Mouse (Mus musculus): Measurements from ENCODE around the gene Lars2.

Lars2 gene

DNA sequence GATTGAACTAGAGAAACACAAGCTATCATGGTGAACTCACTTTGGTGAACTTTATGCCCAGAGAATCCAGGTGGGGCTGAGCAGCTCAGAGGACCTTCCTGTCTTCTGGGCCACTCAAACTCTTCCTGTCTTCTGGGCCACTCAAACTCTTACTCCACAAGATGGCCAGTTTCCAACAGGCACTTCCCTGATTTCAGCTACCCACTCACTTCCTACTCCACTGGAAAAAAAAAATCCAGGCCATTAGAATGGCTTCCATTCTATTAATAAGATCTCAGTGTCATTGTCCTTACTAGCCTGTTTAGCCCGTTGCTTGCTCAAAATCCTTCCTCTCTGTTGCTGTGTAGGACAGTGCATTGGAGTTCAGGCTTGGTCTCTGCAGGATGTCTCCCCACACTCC is 108.8 kb downstream of the Lars2 start:
- DNase-seq (ENCODE audit: low spot score), result no peak

- peak; percentile 65 for DNase-seq (ENCODE audit: low spot score)
Observed at GRCm38 (mm10) chr9:123478031-123478585, 111.4 kb downstream of the Lars2 start.

GRCm38 (mm10) chr9:123478586-123479195 is 112.0 kb downstream of the Lars2 start, which contains the start of gene Limd1:
Gene Limd1, plus strand, starts transcription at chr9:123478706.
- peak; percentile 76 for DNase-seq (ENCODE audit: low spot score)

- peak; percentile 16 for DNase-seq (ENCODE audit: low spot score)
Observed at GRCm38 (mm10) chr9:123479196-123479669, 112.5 kb downstream of the Lars2 start.

DNA sequence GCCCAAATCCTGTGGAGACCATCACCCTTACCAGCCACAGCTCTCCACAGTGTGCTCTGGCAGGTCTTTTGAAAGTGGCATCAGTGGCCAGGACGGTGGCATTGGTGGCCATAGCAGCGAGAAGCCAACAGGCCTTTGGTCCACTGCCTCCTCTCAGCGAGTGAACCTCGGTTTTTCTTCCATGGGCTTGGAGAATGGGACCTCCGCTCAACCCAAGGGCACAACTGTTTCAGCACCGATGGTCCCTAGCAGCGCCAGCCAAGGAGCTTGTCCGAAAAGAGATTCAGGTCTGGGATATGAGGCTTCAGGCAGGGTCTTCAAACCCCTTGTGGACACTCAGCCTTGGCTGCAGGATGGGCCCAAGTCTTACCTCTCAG is 113.1 kb downstream of the Lars2 start:
- DNase-seq (ENCODE audit: low spot score), result no peak

- no peak for DNase-seq (ENCODE audit: low spot score)
Observed at GRCm38 (mm10) chr9:123480253-123480921, 113.7 kb downstream of the Lars2 start.

GRCm38 (mm10) chr9:123481136-123481535 is 114.4 kb downstream of the Lars2 start:
- DNase-seq (ENCODE audit: low spot score), result no peak

GRCm38 (mm10) chr9:123483598-123483997 is 116.9 kb downstream of the Lars2 start:
- no peak for DNase-seq (ENCODE audit: low spot score)

GRCm38 (mm10) chr9:123484830-123485229 is 118.1 kb downstream of the Lars2 start:
- no peak for DNase-seq (ENCODE audit: low spot score)

DNA sequence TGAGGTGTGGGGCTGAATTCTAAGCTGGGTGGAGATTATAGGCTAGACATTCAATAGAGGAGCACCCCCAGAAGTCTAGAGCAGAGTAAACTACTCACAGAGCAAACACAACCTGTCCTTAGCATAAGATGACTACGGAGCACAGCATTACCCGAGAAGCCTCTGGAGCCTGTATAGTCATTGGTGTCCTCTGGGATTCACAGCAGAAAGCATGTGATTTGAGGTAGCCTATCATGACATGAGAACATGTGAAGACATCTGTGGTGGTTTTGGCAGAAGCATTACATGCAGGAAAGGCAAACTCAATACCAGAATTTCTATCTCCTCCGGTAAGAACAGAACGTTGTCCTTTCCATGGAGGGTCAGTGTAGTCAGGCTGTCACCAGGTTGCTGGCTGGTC is 118.8 kb downstream of the Lars2 start:
- DNase-seq (ENCODE audit: low spot score), result no peak

- DNase-seq (ENCODE audit: low spot score), result no peak
Observed at GRCm38 (mm10) chr9:123486635-123487034, 119.9 kb downstream of the Lars2 start.

DNA sequence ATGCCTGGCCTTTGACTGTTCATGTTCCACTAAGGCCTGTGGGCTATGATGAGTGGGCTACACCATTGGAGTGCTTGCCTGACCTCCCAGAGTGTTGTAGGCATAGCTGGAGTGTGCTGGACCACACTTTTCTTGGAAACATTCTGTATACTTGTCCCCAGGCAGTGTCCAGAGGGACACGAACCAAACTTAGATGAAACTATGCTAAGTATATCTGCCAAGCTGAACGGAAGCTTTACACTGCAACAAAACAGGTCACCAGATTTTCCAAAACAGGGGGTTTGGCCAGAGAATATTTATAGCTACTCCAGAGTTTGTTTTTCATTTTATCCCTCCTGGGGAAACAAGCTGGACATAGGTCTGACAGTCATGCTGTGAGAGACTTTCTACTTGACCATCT is 122.3 kb downstream of the Lars2 start:
- no peak for DNase-seq (ENCODE audit: low spot score)

GRCm38 (mm10) chr9:123489727-123490343 is 123.1 kb downstream of the Lars2 start:
- DNase-seq (ENCODE audit: low spot score), result no peak

DNA sequence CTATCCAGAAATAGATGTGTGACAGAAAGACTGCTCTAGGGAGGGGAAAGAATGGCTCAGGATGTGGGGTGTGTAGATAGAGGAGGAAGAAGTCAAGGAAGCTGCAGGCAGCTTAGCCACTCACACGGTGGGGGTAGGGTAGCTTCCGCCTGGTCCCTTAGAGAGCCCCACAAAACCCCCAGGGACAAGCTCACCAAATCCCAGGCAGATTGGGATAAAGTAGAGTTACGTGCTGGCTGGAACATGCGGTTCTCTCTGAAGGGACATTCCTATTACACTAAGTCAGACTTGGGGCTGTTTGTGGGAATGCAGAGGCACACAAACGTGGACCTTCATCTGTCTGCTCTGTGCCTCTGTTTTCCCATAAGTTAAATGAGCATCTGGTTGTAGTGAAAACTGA is 124.2 kb downstream of the Lars2 start:
- no peak for DNase-seq (ENCODE audit: low spot score)

DNA sequence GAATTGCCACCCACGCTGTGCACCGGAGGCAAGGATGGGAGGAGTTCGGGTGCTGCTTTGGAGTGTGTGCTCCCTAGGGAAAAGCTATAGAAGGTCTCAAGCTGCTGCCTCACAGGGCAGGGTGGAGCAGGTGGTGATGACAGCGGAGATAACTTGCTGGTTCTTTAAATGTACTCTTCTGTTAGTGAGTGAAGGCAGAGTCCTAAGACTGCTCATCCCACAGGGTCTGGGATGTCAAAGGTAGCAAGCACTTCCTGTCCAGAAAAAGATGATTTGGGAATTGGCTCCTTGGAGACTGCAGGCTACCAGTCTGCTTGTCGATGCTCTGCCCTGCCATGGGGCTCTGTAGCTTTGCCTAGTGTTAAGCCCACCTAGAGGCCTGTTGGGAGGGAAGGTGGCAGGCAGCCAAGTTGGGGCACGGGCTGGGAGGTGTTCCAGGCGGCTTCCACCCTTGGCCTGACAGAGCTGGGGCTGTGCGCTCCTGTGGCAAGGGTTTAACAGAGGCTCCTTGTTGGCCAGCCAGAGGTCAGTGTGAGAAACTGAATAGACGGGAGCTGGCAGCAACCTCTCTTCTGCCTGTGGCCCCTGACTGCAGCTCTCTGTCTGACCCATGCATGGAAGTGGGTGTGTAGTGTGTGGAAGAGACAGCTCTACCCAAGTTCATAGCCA is 125.3 kb downstream of the Lars2 start:
- DNase-seq (ENCODE audit: low spot score), result no peak

- peak; percentile 63 for DNase-seq (ENCODE audit: low spot score)
Observed at GRCm38 (mm10) chr9:123496665-123497064, 129.9 kb downstream of the Lars2 start.

GRCm38 (mm10) chr9:123497906-123498305 is 131.2 kb downstream of the Lars2 start:
- DNase-seq (ENCODE audit: low spot score), result no peak

GRCm38 (mm10) chr9:123500480-123500879 is 133.8 kb downstream of the Lars2 start:
- no peak for DNase-seq (ENCODE audit: low spot score)

GRCm38 (mm10) chr9:123503171-123503834 is 136.6 kb downstream of the Lars2 start:
- DNase-seq (ENCODE audit: low spot score), result no peak

DNA sequence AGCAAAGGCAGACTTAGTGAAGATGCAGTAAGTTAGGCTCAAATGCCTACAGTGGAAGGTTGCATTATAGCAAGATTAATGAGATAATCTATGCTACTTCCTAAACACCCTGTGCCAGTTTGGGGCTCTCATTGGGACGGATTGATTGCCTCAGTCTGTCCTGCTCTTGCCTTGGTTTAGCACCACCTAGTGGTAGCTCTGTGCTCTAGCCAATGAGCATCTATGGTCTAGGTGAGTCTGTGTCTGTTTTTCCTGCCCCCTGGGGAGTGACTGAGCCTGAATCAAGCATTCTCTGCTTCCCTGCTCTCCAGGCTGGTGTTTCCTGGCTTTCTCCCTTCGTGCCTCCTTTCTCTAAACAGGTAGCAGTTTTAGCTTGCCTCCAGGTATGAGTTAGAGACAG is 137.6 kb downstream of the Lars2 start:
- DNase-seq (ENCODE audit: low spot score), result peak; percentile 87

DNA sequence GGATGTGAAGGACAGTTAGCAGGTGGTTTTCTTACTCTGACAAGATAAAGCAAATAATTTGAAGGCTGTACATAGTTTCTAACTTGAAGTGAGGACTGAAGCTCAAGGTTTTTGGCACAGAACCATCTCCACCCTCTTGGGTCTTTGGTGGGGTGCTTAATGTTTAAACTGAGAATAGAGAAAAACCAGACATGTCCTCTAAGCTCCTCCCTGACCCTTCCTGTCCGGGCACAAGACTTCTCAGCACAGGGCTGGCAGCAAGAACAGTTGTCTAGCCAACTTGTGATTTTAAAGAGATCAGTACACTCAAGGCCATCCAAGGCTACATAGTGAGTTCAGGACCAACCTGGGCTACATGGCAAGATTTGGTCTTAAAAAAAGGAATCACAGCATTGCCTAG is 138.9 kb downstream of the Lars2 start:
- no peak for DNase-seq (ENCODE audit: low spot score)
